Mouse (Mus musculus) heart, embryonic 14.5 days (tissue): ENCODE results near the gene Tada2a. TPM values are rescaled to one million over a fixed set of nuclear protein-coding genes. Genes with fewer than 3 reads are reported as not detected.

Source experiments
- ATAC-seq: fragments of 200-750 bp; cut with Nextera tagmentation; 2 replicates; pipeline ENCODE4 v1.8.0; 2017; ENCODE audit warnings: low read depth, moderate TSS enrichment; ENCODE audit not compliant: insufficient number of reproducible peaks, insufficient read depth, low FRiP score
- H3K27ac ChIP-seq, 2 experiments: fragments of 200-500 bp in 1 of 2; fragments of 300-500 bp in 1 of 2; sonication (generic) in 1 of 2; replicated peaks in 1 of 2; 2 replicates each; pipeline ENCODE4 v1.5.1; 2012 to 2014; ENCODE audit warnings: low read depth in 2 of 2, low read length in 2 of 2, control low read depth in 1 of 2, mild to moderate bottlenecking in 1 of 2, mixed read lengths in 1 of 2; ENCODE audit not compliant: control insufficient read depth in 1 of 2, insufficient read depth in 1 of 2
- H3K27me3 ChIP-seq: fragments of 300-500 bp; sonication (generic); 2 replicates; pipeline ENCODE4 v1.6.1; 2014; ENCODE audit warnings: mild to moderate bottlenecking, low read length, control low read depth; ENCODE audit not compliant: control insufficient read depth, insufficient read depth
- H3K36me3 ChIP-seq: fragments of 300-500 bp; sonication (generic); 2 replicates; pipeline ENCODE4 v1.6.1; 2014; ENCODE audit warnings: mild to moderate bottlenecking, control low read depth, low read length, mixed read lengths; ENCODE audit not compliant: control insufficient read depth, insufficient read depth
- H3K4me1 ChIP-seq, 2 experiments: fragments of 200-500 bp in 1 of 2; fragments of 300-500 bp in 1 of 2; sonication (generic) in 1 of 2; 2 replicates each; pipeline ENCODE4 v1.6.1; 2012 to 2014; ENCODE audit warnings: low read length in 2 of 2, control low read depth in 1 of 2, mixed read lengths in 1 of 2; ENCODE audit not compliant: control insufficient read depth in 2 of 2, insufficient read depth in 2 of 2
- H3K4me2 ChIP-seq: fragments of 300-500 bp; sonication (generic); 2 replicates; pipeline ENCODE4 v1.6.1; 2014; ENCODE audit warnings: mild to moderate bottlenecking, low read length
- H3K4me3 ChIP-seq, 2 experiments: fragments of 200-500 bp in 1 of 2; fragments of 300-500 bp in 1 of 2; sonication (generic) in 1 of 2; 2 replicates each; pipeline ENCODE4 v1.5.1; 2012 to 2014; ENCODE audit warnings: low read length in 2 of 2, mild to moderate bottlenecking in 2 of 2, control low read depth in 1 of 2, low read depth in 1 of 2, moderate library complexity in 1 of 2; ENCODE audit not compliant: control insufficient read depth in 1 of 2, insufficient read depth in 1 of 2
- H3K9ac ChIP-seq: fragments of 300-500 bp; sonication (generic); 2 replicates; pipeline ENCODE4 v1.6.1; 2014; ENCODE audit warnings: mild to moderate bottlenecking, low read length
- H3K9me3 ChIP-seq: fragments of 300-500 bp; sonication (generic); 2 replicates; pipeline ENCODE4 v1.6.1; 2016; ENCODE audit warnings: low read length, control low read depth; ENCODE audit not compliant: control insufficient read depth
- WGBS: fragments of 180-500 bp; shearing (Covaris S2); extraction: QIAGEN DNeasy Blood & Tissue Kit; methylation state at CpG from one replicate; pipeline ENCODE4 v1.1.7; 2014; 5-methylcytosine and 5-hydroxymethylcytosine counted together
- polyA plus RNA-seq: library from polyadenylated mRNA; unstranded; fragments of >200 nt; fragmentation: Nextera tagmentation; extraction: Ambion mirVana; gene quantifications from 2 replicates; pipeline ENCODE4 v1.2.1, GENCODE M21; 2014

Gene Tada2a
- polyA plus RNA-seq, 1 experiment from 2014 or later: 16.9 TPM

GRCm38 (mm10) chr11:84134331-84134860 is 5.0 kb upstream of the Tada2a start:
- no peak overlapping the region for H3K4me2 ChIP-seq
- WGBS: 87% methylated on average over 2 of the region's 2 CpGs
- H3K4me3 ChIP-seq: no peak overlapping the region
- no peak overlapping the region for H3K27ac ChIP-seq
- H3K4me1 ChIP-seq: 0 out of 4 replicates have a peak, but pooled peaks cover 0 to 2% of the 10 kb centered on the region in 2 experiments
- H3K27me3 ChIP-seq: no peaks in the 10 kb centered on the region
- no peaks in the 10 kb centered on the region for H3K36me3 ChIP-seq
- ATAC-seq: no peak
- no peaks in the 10 kb centered on the region for H3K9me3 ChIP-seq
- no peak overlapping the region for H3K9ac ChIP-seq

DNA sequence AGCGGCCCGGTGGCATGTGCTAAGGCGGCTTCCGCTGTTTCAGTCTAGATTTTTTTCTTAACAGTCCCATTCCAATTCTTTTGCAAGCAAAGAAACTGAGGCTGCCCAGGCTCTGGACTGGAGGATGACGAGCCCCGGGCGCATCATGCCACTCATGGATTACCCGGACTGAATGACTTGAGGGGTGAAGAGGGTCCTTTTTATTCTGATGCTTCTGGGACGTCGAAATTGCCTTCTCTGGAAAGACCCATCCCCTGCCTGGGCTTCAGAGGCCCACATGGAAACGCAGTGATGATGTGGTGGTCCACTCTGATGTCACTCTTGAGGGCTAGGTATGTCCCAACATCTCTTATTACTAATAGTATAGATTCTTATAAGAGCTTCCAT is 392 bp upstream of the Tada2a start:
- WGBS: 8% methylated on average over 11 of the region's 11 CpGs
- no peaks in the 10 kb centered on the region for H3K27me3 ChIP-seq
- H3K4me1 ChIP-seq: peaks cover 2 to 4% of the 10 kb centered on the region in 2 experiments; a peak in 1 of 4 replicates
- no peak for ATAC-seq
- peak overlapping the region; percentile 86 for H3K4me2 ChIP-seq
- peak overlapping the region; percentile 88 for H3K9ac ChIP-seq
- H3K4me3 ChIP-seq: peak overlapping the region; percentile 67 to 88
- no peaks in the 10 kb centered on the region for H3K9me3 ChIP-seq
- H3K27ac ChIP-seq: no peak overlapping the region; a peak in 1 of 4 replicates
- H3K36me3 ChIP-seq: peaks cover 25% of the 10 kb centered on the region

GRCm38 (mm10) chr11:84127977-84128376 is 1.4 kb downstream of the Tada2a start:
- H3K9me3 ChIP-seq: no peaks in the 10 kb centered on the region
- H3K4me3 ChIP-seq: no peak overlapping the region
- no peak overlapping the region for H3K9ac ChIP-seq
- H3K4me1 ChIP-seq: peaks cover 2 to 4% of the 10 kb centered on the region in 2 experiments; a peak in 1 of 4 replicates
- no peak for ATAC-seq
- no peak overlapping the region for H3K27ac ChIP-seq
- 78% methylated on average over 4 of the region's 4 CpGs for WGBS
- H3K4me2 ChIP-seq: no peak overlapping the region
- H3K27me3 ChIP-seq: no peaks in the 10 kb centered on the region
- H3K36me3 ChIP-seq: peaks cover 34% of the 10 kb centered on the region

DNA sequence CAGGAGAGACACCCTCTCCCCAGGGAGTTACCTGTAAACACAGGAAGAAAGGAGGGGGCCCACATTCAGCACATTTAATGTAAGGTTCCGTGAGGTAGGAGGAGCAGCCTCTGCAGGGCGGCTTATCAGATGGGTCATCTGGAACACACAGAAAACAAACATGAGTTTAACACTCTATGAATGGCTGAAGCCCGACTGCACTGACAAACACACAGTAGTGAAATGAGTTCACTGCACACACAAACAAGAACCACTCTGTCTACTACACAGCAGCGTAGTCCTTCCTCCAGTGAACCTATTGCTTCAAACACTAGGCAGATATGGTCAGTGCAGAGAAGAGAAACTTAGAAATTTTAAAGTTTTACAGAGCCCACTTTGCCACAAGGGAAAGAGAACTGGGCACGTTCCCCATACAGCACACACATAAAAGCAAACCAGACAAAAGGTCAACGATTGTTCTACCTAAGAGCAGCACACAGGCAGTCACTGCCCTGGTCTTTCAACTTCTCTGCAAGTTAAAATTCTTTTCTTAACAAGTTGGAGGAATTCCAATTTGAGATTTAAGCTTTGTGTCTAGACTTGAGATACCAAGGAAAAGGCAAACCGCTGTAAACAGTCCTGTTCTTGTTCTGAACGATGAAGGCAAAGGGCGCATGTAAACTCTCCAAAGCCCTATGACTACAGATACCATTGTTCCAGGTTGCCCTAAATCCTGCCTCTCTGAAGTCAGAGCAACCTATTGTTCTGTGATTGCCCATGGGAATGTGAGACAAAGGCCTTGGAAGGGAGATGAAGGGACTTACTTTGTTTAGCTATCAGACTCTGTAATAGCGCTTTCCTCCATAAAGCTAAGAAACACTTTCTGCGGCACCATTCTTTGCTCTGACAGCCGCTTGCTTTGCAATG is 8.1 kb downstream of the Tada2a start:
- H3K4me3 ChIP-seq: no peak overlapping the region
- H3K9ac ChIP-seq: no peak overlapping the region
- peaks cover 82% of the 10 kb centered on the region for H3K36me3 ChIP-seq
- ATAC-seq: no peak
- 0 out of 4 replicates have a peak overlapping the region, but pooled peaks have one; percentile 14 to 19 for H3K27ac ChIP-seq
- H3K9me3 ChIP-seq: no peaks in the 10 kb centered on the region
- 73% methylated on average over 12 of the region's 12 CpGs for WGBS
- no peaks in the 10 kb centered on the region for H3K4me1 ChIP-seq
- H3K27me3 ChIP-seq: no peaks in the 10 kb centered on the region
- H3K4me2 ChIP-seq: no peak overlapping the region

DNA sequence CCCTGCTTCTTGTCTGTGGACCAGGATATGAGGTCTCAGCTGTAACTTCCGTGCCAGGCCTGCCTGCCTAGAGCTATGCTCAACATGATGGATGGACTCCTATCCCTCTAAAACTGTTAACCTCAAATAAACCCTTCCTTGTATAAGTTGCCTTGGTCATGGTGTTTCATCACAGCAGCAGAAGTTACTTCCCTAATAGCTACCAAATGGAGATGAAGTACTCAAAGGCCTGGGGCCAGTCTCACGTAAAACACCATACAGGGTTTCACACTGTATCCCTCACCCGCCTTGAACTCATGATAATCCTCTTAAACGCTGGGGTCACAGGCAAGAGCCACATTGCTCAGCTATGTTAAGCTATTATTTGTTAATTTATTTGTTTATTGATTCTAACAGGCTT is 12.0 kb downstream of the Tada2a start:
- Histone ChIP-seq H3K4me3 (no peak overlapping the region), H3K9ac (no peak overlapping the region), H3K4me1 (peaks cover under 1 to 15% of the 10 kb centered on the region in 2 experiments; a peak in 3 of 4 replicates), H3K27ac (no peak overlapping the region), H3K27me3 (no peaks in the 10 kb centered on the region), H3K36me3 (peaks cover 80% of the 10 kb centered on the region), H3K9me3 (no peaks in the 10 kb centered on the region), H3K4me2 (no peak overlapping the region)
- ATAC-seq: no peak
- WGBS: 87% methylated on average over 4 of the region's 4 CpGs

DNA sequence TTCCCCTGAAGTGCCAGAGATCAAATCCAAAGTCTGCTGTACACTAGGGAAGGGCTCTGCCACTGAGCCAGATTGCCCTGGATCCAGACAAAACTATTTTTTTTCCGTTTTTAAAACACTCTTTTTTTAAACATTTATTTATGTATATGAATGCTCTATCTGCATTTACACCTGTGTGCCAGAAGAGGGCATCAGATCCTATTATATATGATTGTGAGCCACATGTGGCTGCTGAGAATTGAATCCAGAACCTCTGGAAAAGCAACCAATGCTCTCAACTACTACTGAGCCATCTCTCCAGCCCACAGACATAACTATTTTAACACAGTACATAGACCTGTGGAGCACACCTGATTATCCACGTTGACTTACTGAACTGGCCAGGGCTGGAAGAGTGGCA is 13.2 kb downstream of the Tada2a start:
- ATAC-seq: no peak
- Histone ChIP-seq H3K4me3 (no peak overlapping the region), H3K36me3 (peaks cover 74% of the 10 kb centered on the region), H3K4me1 (peaks cover 2 to 19% of the 10 kb centered on the region in 2 experiments; a peak in 3 of 4 replicates), H3K4me2 (no peak overlapping the region), H3K9ac (no peak overlapping the region), H3K9me3 (no peaks in the 10 kb centered on the region), H3K27ac (no peak overlapping the region), H3K27me3 (no peaks in the 10 kb centered on the region)
- WGBS: 61% methylated on average over 2 of the region's 2 CpGs

DNA sequence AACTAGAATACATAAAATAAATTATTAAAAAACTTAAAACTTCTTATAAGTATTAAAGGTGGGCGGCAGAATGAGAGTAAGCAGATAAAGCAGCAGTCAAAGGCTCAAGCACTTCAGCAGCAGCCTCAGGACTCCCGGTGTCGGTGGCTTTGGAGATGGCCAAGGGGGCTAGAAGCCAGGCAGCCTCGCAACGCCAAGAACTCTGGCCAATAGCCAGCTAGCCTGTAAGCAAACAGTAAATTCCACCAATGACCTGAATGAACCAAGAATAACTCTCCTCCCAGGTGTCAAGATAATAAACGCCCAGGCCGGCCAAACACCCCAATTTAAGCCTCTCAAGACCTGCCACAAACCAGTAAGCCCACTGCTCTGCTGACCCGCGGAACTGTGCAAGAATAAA is 13.8 kb downstream of the Tada2a start:
- H3K27ac ChIP-seq: no peak overlapping the region
- WGBS: 42% methylated on average over 9 of the region's 9 CpGs
- ATAC-seq: no peak
- no peak overlapping the region for H3K9ac ChIP-seq
- no peak overlapping the region for H3K4me3 ChIP-seq
- H3K27me3 ChIP-seq: no peaks in the 10 kb centered on the region
- H3K36me3 ChIP-seq: peaks cover 72% of the 10 kb centered on the region
- H3K4me1 ChIP-seq: peaks cover 2 to 19% of the 10 kb centered on the region in 2 experiments; a peak in 3 of 4 replicates
- no peaks in the 10 kb centered on the region for H3K9me3 ChIP-seq
- H3K4me2 ChIP-seq: no peak overlapping the region
